Mouse (Mus musculus) right cerebral cortex, postnatal 4 days (tissue): ENCODE measurements around the gene Ptma.
"Not testable (repeated sequence)": the region's sequence is repeated elsewhere in the genome, so short reads cannot be mapped to it uniquely, and the experiment has no call there.

Experiments used
- DNase-seq: peaks from one replicate; pipeline ENCODE4 v3.0.0-alpha.2; 2022

Ptma gene

GRCm38 (mm10) chr1:86497986-86498385 lies 28.5 kb upstream of the Ptma start:
- no peak for DNase-seq

- DNase-seq, result no peak
Measured at GRCm38 (mm10) chr1:86498611-86499010, 27.9 kb upstream of the Ptma start.

GRCm38 (mm10) chr1:86499903-86500302 lies 26.6 kb upstream of the Ptma start:
- peak; percentile 67 for DNase-seq

GRCm38 (mm10) chr1:86500681-86501080 lies 25.8 kb upstream of the Ptma start:
- no peak for DNase-seq

GRCm38 (mm10) chr1:86501114-86501532 lies 25.4 kb upstream of the Ptma start:
- peak; percentile 72 for DNase-seq

- peak; percentile 95 for DNase-seq
Measured at GRCm38 (mm10) chr1:86501559-86501958, 25.0 kb upstream of the Ptma start.

GRCm38 (mm10) chr1:86502221-86503048 lies 24.1 kb upstream of the Ptma start:
- DNase-seq, result no peak

- no peak for DNase-seq
Measured at GRCm38 (mm10) chr1:86503165-86503747, 23.3 kb upstream of the Ptma start.

GRCm38 (mm10) chr1:86503906-86504696 lies 22.4 kb upstream of the Ptma start:
- DNase-seq, result peak; percentile 90

- no peak for DNase-seq
Measured at GRCm38 (mm10) chr1:86504697-86505421, 21.7 kb upstream of the Ptma start.

- no peak for DNase-seq
Measured at GRCm38 (mm10) chr1:86505461-86505860, 21.1 kb upstream of the Ptma start.

GRCm38 (mm10) chr1:86506420-86506819 lies 20.1 kb upstream of the Ptma start:
- DNase-seq, result no peak

- DNase-seq, result no peak
Measured at GRCm38 (mm10) chr1:86507866-86508265, 18.7 kb upstream of the Ptma start.

- DNase-seq, result peak; percentile 73
Measured at GRCm38 (mm10) chr1:86509410-86509809, 17.1 kb upstream of the Ptma start.

GRCm38 (mm10) chr1:86510266-86510665 lies 16.3 kb upstream of the Ptma start:
- DNase-seq, result no peak

- no peak for DNase-seq
Measured at GRCm38 (mm10) chr1:86510676-86511441, 15.7 kb upstream of the Ptma start.

- DNase-seq, result no peak
Measured at GRCm38 (mm10) chr1:86512154-86512720, 14.3 kb upstream of the Ptma start.

GRCm38 (mm10) chr1:86513031-86513430 lies 13.5 kb upstream of the Ptma start:
- not testable (repeated sequence) for DNase-seq

- DNase-seq, result no peak
Measured at GRCm38 (mm10) chr1:86515715-86516410, 10.7 kb upstream of the Ptma start.

- DNase-seq, result no peak
Measured at GRCm38 (mm10) chr1:86517076-86517475, 9.4 kb upstream of the Ptma start.

- no peak for DNase-seq
Measured at GRCm38 (mm10) chr1:86520361-86520760, 6.2 kb upstream of the Ptma start.
